Mouse (Mus musculus) small intestine, adult 2 months (tissue): ENCODE results near the gene Gpa33.

Experiments used
- CTCF ChIP-seq: fragments of 200-500 bp; IDR thresholded peaks from 2 replicates; pipeline ENCODE4 v1.5.1; 2012; ENCODE audit warnings: low read depth, mild to moderate bottlenecking, control low read depth, inconsistent platforms, low read length, moderate library complexity, mixed read lengths; ENCODE audit not compliant: insufficient replicate concordance, insufficient read length; ENCODE audit errors: extremely low read depth
- POLR2A ChIP-seq: fragments of 200-500 bp; IDR thresholded peaks from 2 replicates; pipeline ENCODE4 v1.6.1; 2012; ENCODE audit warnings: low read depth, mild to moderate bottlenecking, control low read depth, inconsistent platforms, low read length, moderate library complexity

DNA sequence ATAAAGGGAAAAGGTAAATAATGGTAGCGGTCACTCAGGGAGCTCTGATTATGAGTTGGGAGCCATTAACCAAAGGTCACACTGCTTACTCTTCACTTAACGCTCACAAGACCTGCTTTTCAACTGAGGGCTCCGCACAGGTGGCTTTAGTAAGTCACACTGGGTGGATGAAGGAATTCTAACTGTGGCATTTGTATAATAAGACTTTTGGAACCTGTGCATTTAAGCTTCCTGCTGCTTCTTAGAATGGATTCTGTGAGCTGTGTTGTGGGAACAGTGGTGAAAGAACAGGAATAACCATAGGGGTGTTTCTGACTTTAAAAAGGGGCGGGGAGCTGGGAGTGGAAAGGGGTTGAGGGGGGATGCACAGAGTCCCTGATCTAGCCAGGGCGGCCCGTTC, 12.3 kb downstream of the Gpa33 start:
- TF ChIP-seq CTCF (no peak), POLR2A (no peak)
